Mouse (Mus musculus): ENCODE measurements around the gene Rap1gap2. TPM values are rescaled to one million over a fixed set of nuclear protein-coding genes. Genes with fewer than 3 reads are reported as not detected.
A peak's percentile ranks its signal among the peaks of the same experiment; 100 is the strongest.

Rap1gap2 gene
- polyA plus RNA-seq, 1 experiment from 2014 or later, result 2.4 TPM

GRCm38 (mm10) chr11:74619201-74619955 is 8.7 kb upstream of the Rap1gap2 start, which contains the start of gene Ccdc92b:
Gene Ccdc92b, plus strand, starts transcription at chr11:74619605.
- peaks cover 38% of the 10 kb centered on the region for H3K27me3 ChIP-seq

DNA sequence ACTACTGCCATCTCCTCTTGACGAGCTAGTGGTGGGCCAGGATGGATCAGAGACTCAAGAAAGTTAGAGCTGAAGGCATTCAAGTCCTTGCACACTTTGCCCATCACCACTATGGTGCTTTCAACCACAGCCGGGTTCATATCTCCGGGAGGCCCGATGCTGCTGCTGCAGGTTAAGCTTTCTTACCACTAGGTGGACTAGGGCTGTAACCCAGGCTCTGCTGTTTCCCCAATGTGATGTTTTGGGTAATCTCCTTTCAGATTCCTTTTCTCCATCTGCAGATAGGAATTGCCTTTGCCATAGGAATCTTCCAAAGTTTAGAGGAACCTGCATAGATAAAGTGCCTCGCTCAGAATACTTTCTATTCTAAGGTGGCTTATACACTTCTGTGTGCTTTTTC is 4.9 kb upstream of the Rap1gap2 start:
- no peak for ATAC-seq (ENCODE audit: borderline replicate concordance, extremely low read depth, low FRiP score, low TSS enrichment)
- no peak overlapping the region for H3K9ac ChIP-seq
- peaks cover 57% of the 10 kb centered on the region for H3K27me3 ChIP-seq
- H3K4me3 ChIP-seq, result no peak overlapping the region
- H3K36me3 ChIP-seq, result no peaks in the 10 kb centered on the region
- H3K4me1 ChIP-seq, result peaks cover 11% of the 10 kb centered on the region
- H3K4me2 ChIP-seq, result no peak overlapping the region
- H3K27ac ChIP-seq, result no peak overlapping the region
- no peaks in the 10 kb centered on the region for H3K9me3 ChIP-seq
- WGBS, result 49% methylated on average over 5 of the region's 5 CpGs

More at GRCm38 (mm10) chr11:74619201-74619955, 8.7 kb upstream of the Rap1gap2 start, which contains the start of gene Ccdc92b:
- no peak within 1 kb of the TSS for H3K27ac ChIP-seq
- H3K4me3 ChIP-seq, result peak within 1 kb of the TSS; percentile 21
- no peaks in the 10 kb centered on the region for H3K36me3 ChIP-seq
- no peaks in the 10 kb centered on the region for H3K9me3 ChIP-seq
- WGBS, result 1% methylated on average over 42 of the region's 63 CpGs
- ATAC-seq (ENCODE audit: borderline replicate concordance, extremely low read depth, low FRiP score, low TSS enrichment), result peak; percentile 77
- peak within 1 kb of the TSS; percentile 49 for H3K4me2 ChIP-seq
- H3K9ac ChIP-seq, result no peak within 1 kb of the TSS
- H3K4me1 ChIP-seq, result peaks cover 6% of the 10 kb centered on the region

GRCm38 (mm10) chr11:74613428-74613827 is 2.7 kb upstream of the Rap1gap2 start:
- Histone ChIP-seq H3K36me3 (no peaks in the 10 kb centered on the region), H3K9me3 (no peaks in the 10 kb centered on the region), H3K4me1 (peaks cover 5% of the 10 kb centered on the region; the same call in 1 of the 2 replicates), H3K4me3 (no peak overlapping the region), H3K4me2 (no peak overlapping the region), H3K9ac (no peak overlapping the region), H3K27me3 (peaks cover 62% of the 10 kb centered on the region), H3K27ac (no peak overlapping the region)
- WGBS, result 46% methylated on average over 4 of the region's 4 CpGs
- no peak for ATAC-seq (ENCODE audit: borderline replicate concordance, extremely low read depth, low FRiP score, low TSS enrichment)

DNA sequence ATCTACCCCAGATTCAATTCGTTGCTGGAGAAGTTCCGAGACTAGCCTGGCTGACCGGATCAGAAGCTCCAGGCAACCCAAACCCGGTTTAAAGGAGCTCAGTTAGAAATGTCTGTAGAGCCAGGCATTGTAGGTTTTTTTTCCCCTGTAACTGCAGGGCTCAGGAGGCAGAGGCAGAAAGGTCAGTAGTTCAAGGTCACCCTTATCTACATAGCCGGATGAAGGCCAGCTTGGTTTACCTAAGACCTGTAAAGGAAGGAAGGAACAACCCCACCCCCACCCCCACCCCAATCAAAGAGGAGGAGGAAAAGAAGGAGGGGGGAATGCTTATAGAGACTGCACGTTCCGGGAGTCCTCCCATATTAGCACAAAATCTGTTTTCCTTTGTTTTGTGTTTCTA is 722 bp upstream of the Rap1gap2 start:
- peak overlapping the region; percentile 59 for H3K4me2 ChIP-seq
- H3K9ac ChIP-seq, result no peak overlapping the region
- peaks cover 56% of the 10 kb centered on the region for H3K27me3 ChIP-seq
- H3K4me3 ChIP-seq, result no peak overlapping the region
- no peaks in the 10 kb centered on the region for H3K9me3 ChIP-seq
- 11% methylated on average over 7 of the region's 7 CpGs for WGBS
- H3K27ac ChIP-seq, result no peak overlapping the region
- no peak for ATAC-seq (ENCODE audit: borderline replicate concordance, extremely low read depth, low FRiP score, low TSS enrichment)
- peaks cover 5% of the 10 kb centered on the region; the same call in 1 of the 2 replicates for H3K4me1 ChIP-seq
- no peaks in the 10 kb centered on the region for H3K36me3 ChIP-seq

GRCm38 (mm10) chr11:74610068-74610467 is 647 bp downstream of the Rap1gap2 start:
- Histone ChIP-seq H3K9me3 (no peaks in the 10 kb centered on the region), H3K4me1 (peaks cover 5% of the 10 kb centered on the region; the same call in 1 of the 2 replicates), H3K4me2 (no peak overlapping the region), H3K27me3 (peaks cover 53% of the 10 kb centered on the region), H3K9ac (no peak overlapping the region), H3K36me3 (no peaks in the 10 kb centered on the region), H3K4me3 (no peak overlapping the region), H3K27ac (no peak overlapping the region)
- ATAC-seq (ENCODE audit: borderline replicate concordance, extremely low read depth, low FRiP score, low TSS enrichment), result no peak
- WGBS, result 22% methylated on average over 5 of the region's 5 CpGs

DNA sequence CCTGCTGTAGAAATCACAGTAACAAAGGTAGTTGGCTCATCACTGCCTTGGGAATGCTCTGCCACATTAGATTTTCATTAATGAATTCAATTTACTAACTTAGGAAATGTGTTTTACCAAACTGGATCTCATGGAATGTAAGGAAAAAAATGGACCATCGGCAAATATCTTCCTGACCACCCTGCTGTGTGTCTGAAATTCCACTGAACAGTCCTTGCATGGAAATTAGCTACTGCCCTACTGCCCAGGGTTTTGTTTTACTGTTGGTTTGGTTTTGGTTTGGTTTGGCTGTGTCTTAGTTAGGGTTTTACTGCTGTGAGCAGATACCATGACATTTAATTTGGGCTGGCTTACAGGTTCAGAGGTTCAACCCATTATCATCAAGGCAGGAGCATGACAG is 8.4 kb downstream of the Rap1gap2 start:
- H3K27ac ChIP-seq, result no peak overlapping the region
- H3K9ac ChIP-seq, result no peak overlapping the region
- WGBS, result 88% methylated on average over 1 of the region's 1 CpGs
- H3K27me3 ChIP-seq, result no peaks in the 10 kb centered on the region; the same call in 1 of the 2 replicates
- H3K4me3 ChIP-seq, result no peak overlapping the region
- ATAC-seq (ENCODE audit: borderline replicate concordance, extremely low read depth, low FRiP score, low TSS enrichment), result no peak
- H3K4me1 ChIP-seq, result no peaks in the 10 kb centered on the region
- H3K9me3 ChIP-seq, result no peaks in the 10 kb centered on the region
- H3K4me2 ChIP-seq, result no peak overlapping the region
- H3K36me3 ChIP-seq, result no peaks in the 10 kb centered on the region

GRCm38 (mm10) chr11:74597990-74598337 is 12.8 kb downstream of the Rap1gap2 start:
- no peaks in the 10 kb centered on the region for H3K4me1 ChIP-seq
- H3K36me3 ChIP-seq, result no peaks in the 10 kb centered on the region
- H3K9me3 ChIP-seq, result no peaks in the 10 kb centered on the region
- no peak for ATAC-seq (ENCODE audit: borderline replicate concordance, extremely low read depth, low FRiP score, low TSS enrichment)
- H3K27ac ChIP-seq, result no peak overlapping the region
- peaks cover 9% of the 10 kb centered on the region; the same call in 1 of the 2 replicates for H3K27me3 ChIP-seq
- H3K4me3 ChIP-seq, result no peak overlapping the region
- H3K9ac ChIP-seq, result no peak overlapping the region
- H3K4me2 ChIP-seq, result no peak overlapping the region

DNA sequence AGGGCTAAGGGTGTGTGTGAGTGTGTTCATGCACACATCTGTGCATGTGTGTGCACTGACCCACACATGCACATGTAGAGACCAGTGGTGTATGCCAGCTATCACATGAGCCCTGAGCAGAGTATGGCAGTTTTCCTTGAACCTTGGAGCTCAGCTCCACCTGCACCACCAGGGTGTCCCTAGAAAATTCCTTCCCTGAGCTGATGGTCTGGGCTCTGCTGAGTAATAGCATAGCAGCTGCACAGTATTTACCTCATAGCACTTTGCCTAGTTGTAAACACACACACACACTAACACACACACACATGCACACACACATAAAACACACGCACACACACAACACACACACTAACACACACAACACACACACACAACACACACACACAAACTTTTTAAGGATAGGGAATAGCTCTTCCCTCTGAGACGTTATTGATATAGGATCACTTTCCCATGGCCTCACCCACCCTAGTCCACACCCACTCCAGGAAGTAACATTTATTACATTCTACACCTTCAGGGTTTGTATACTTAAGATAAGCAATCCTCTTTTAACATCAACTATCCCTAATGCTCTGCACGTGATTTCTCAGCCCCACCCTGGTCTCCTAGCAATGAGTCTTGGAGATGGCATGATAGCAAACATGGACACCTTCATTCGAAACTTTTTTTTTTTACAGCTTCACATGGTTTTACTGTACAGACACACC is 13.3 kb downstream of the Rap1gap2 start:
- H3K9me3 ChIP-seq, result no peaks in the 10 kb centered on the region
- no peak overlapping the region for H3K4me3 ChIP-seq
- no peak; the same call in 1 of the 2 replicates for ATAC-seq (ENCODE audit: borderline replicate concordance, extremely low read depth, low FRiP score, low TSS enrichment)
- no peak overlapping the region for H3K4me2 ChIP-seq
- H3K4me1 ChIP-seq, result no peaks in the 10 kb centered on the region
- no peaks in the 10 kb centered on the region for H3K36me3 ChIP-seq
- H3K27ac ChIP-seq, result no peak overlapping the region
- H3K27me3 ChIP-seq, result peaks cover 14% of the 10 kb centered on the region; the same call in 1 of the 2 replicates
- WGBS, result 49% methylated on average over 4 of the region's 4 CpGs
- no peak overlapping the region for H3K9ac ChIP-seq

GRCm38 (mm10) chr11:74592246-74592645 is 18.5 kb downstream of the Rap1gap2 start:
- Histone ChIP-seq H3K4me2 (no peak overlapping the region), H3K27ac (no peak overlapping the region), H3K4me1 (no peaks in the 10 kb centered on the region; the same call in 1 of the 2 replicates), H3K9me3 (no peaks in the 10 kb centered on the region), H3K27me3 (peaks cover 63% of the 10 kb centered on the region), H3K4me3 (no peak overlapping the region), H3K36me3 (no peaks in the 10 kb centered on the region), H3K9ac (no peak overlapping the region)
- 66% methylated on average over 3 of the region's 3 CpGs for WGBS
- ATAC-seq (ENCODE audit: borderline replicate concordance, extremely low read depth, low FRiP score, low TSS enrichment), result peak; percentile 46; the same call in 1 of the 2 replicates

DNA sequence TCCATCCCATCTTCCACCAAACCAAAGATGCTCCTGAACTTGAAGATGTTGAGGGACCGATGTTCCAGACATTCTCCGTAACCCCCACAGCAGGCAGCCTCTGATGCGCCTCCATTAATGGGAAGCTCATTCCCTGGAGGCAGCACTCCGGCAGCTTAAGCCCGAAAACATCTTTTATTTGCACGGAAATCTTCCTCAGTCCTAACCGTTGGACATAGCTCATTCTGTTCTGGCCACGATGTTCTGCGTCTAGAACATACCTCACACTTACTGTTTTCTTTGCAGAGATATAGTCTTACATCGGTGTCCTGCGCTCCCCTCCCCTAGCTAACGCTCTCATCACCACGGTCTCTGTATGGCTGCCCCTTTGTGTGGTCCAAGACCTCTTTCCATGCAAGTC is 20.0 kb downstream of the Rap1gap2 start:
- Histone ChIP-seq H3K4me2 (no peak overlapping the region), H3K27ac (no peak overlapping the region), H3K9ac (no peak overlapping the region), H3K27me3 (peaks cover 69% of the 10 kb centered on the region), H3K9me3 (no peaks in the 10 kb centered on the region), H3K36me3 (no peaks in the 10 kb centered on the region), H3K4me1 (no peaks in the 10 kb centered on the region; the same call in 1 of the 2 replicates), H3K4me3 (no peak overlapping the region)
- no peak for ATAC-seq (ENCODE audit: borderline replicate concordance, extremely low read depth, low FRiP score, low TSS enrichment)
- WGBS, result 28% methylated on average over 13 of the region's 13 CpGs

DNA sequence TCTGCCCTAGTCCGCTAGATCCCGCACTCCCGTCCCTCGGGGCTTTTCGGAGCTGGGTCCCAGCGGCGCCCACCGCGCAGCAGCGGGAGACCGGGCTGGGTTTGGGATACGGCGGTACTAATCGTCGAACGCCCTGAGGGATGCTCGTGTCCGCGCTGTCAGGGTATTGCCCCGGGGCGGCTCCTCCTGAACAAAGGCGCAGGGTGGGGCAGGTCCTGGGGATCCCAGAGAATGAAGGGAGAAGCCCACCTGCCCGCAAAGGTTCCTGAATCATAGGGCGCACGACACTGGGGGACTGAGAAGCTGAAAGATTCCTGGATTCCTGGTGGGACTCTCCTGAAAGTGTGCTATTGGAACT is 20.5 kb downstream of the Rap1gap2 start:
- peak overlapping the region; percentile 31 for H3K4me3 ChIP-seq
- no peaks in the 10 kb centered on the region for H3K9me3 ChIP-seq
- ATAC-seq (ENCODE audit: borderline replicate concordance, extremely low read depth, low FRiP score, low TSS enrichment), result no peak
- no peak overlapping the region for H3K9ac ChIP-seq
- no peaks in the 10 kb centered on the region for H3K36me3 ChIP-seq
- peak overlapping the region; percentile 53 for H3K4me2 ChIP-seq
- H3K27me3 ChIP-seq, result peaks cover 69% of the 10 kb centered on the region
- H3K27ac ChIP-seq, result no peak overlapping the region
- H3K4me1 ChIP-seq, result no peaks in the 10 kb centered on the region; the same call in 1 of the 2 replicates
- WGBS, result 1% methylated on average over 25 of the region's 25 CpGs
